Comparison of ENCODE assay signal across 20 mouse cellular contexts in the genomic region with DNA sequence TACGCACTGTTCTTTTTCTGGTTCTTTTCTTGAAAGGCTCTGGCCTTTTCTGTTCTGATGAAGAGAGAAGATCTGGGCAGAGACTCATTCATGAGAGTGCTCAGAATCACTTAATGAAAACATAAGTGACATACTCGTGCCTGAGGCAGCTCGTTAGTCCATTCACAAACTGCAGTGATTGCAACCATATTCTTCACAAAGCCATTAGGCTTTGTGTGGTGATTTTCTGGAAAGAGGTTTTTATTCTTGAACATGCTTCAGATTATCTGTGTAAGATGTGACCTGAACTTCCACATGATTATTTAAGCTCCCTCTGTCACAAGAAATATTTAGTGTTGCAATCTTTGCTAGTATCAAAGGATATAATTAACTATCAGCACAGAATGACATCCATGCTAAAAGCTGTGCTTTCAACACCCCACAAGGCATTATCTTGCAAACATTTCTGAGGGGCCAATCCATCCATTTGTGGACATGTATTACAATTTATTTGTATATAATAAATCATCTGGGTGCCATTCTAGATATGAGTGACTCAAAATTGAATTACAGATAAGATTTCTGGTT.
DNase-seq lines count a peak whose midpoint lies in the region; ATAC-seq and TF ChIP-seq lines count a peak whose summit lies in the region.
"Had no signal": no experiment of that assay in that cellular context is flagged by ENCODE, and none has a peak within 500 bp of the region (broad histone marks: within the 10 kb centered on the region; RNA-seq: fewer than 3 reads in every experiment).

No protein-coding gene starts in this region.

- H3K4me3 ChIP-seq in lung, embryonic 15.5 days, result no peak overlapping the region
- H3K4me3 ChIP-seq in lung, postnatal 0 days (ENCODE audit: low read depth, low read length), result no peak overlapping the region
- no peak overlapping the region for H3K4me3 ChIP-seq in midbrain, embryonic 14.5 days (replicated peaks; ENCODE audit: low read depth, low read length)
- no peak overlapping the region for H3K4me3 ChIP-seq in midbrain, postnatal 0 days (ENCODE audit: low read depth, low read length)
- H3K4me3 ChIP-seq: embryonic facial prominence, embryonic 10.5 days; embryonic facial prominence, embryonic 12.5 days; forebrain, embryonic 13.5 days; forebrain, embryonic 15.5 days had no signal

- H3K36me3 ChIP-seq in lung, embryonic 15.5 days, result no peaks in the 10 kb centered on the region
- H3K36me3 ChIP-seq in lung, postnatal 0 days (ENCODE audit: insufficient read depth, low read length), result no peaks in the 10 kb centered on the region
- H3K36me3 ChIP-seq in midbrain, embryonic 14.5 days (ENCODE audit: control insufficient read depth, insufficient read depth, low read length), result no peaks in the 10 kb centered on the region
- H3K36me3 ChIP-seq in midbrain, postnatal 0 days (ENCODE audit: insufficient read depth, low read length), result no peaks in the 10 kb centered on the region
- H3K36me3 ChIP-seq: embryonic facial prominence, embryonic 10.5 days; embryonic facial prominence, embryonic 12.5 days; forebrain, embryonic 15.5 days had no signal

- no peak for TF ChIP-seq POLR2A in brain, embryonic 14.5 days (IDR thresholded peaks at IDR 0.05; ENCODE audit: borderline replicate concordance, extremely low read depth, insufficient read depth, insufficient read length, poor library complexity, severe bottlenecking)

- H3K27me3 ChIP-seq in lung, embryonic 15.5 days, result no peaks in the 10 kb centered on the region
- H3K27me3 ChIP-seq in lung, postnatal 0 days (replicated peaks; ENCODE audit: insufficient read depth, low read length), result no peaks in the 10 kb centered on the region
- H3K27me3 ChIP-seq in midbrain, embryonic 14.5 days (ENCODE audit: control insufficient read depth, insufficient read depth, low read length), result no peaks in the 10 kb centered on the region
- H3K27me3 ChIP-seq in midbrain, postnatal 0 days (ENCODE audit: insufficient read depth, low read length), result no peaks in the 10 kb centered on the region
- H3K27me3 ChIP-seq: embryonic facial prominence, embryonic 12.5 days; forebrain, embryonic 13.5 days; forebrain, embryonic 15.5 days had no signal

- DNase-seq in lung, postnatal 25 days (ENCODE audit: low spot score), result no peak
- DNase-seq in lung, postnatal 0 days (ENCODE audit: low spot score), result peak; percentile 87
- no peak for DNase-seq in lung, postnatal 36 days
- peak; percentile 15 for DNase-seq in midbrain, embryonic 14.5 days
- DNase-seq in midbrain, postnatal 0 days (ENCODE audit: low spot score), result no peak
- peak; percentile 36 for DNase-seq in brain, embryonic 14.5 days (ENCODE audit: low read depth)
- no peak for DNase-seq in spleen, adult 12 weeks (ENCODE audit: low spot score)
- DNase-seq: adrenal gland, adult 2 months; adrenal gland, postnatal 10 days; adrenal gland, postnatal 25 days; cerebellum, adult 11-12 months; cerebellum, adult 2 months; cerebellum, adult 9-10 months; cerebellum, postnatal 10 days; cerebellum, postnatal 25 days had no signal

- H3K4me1 ChIP-seq in lung, embryonic 15.5 days, result no peaks in the 10 kb centered on the region
- H3K4me1 ChIP-seq in lung, postnatal 0 days (ENCODE audit: insufficient read depth, low read depth, low read length), result no peaks in the 10 kb centered on the region
- H3K4me1 ChIP-seq in midbrain, embryonic 14.5 days (ENCODE audit: control insufficient read depth, insufficient read depth, low read length), result no peaks in the 10 kb centered on the region
- no peaks in the 10 kb centered on the region for H3K4me1 ChIP-seq in midbrain, postnatal 0 days (ENCODE audit: insufficient read depth, low read length)
- H3K4me1 ChIP-seq: embryonic facial prominence, embryonic 10.5 days; embryonic facial prominence, embryonic 12.5 days; forebrain, embryonic 13.5 days; forebrain, embryonic 15.5 days had no signal

- ATAC-seq in lung, embryonic 15.5 days (ENCODE audit: borderline replicate concordance, extremely low read depth, low FRiP score, low TSS enrichment), result peak; percentile 69; the same call in 1 of the 2 replicates
- peak; percentile 93 for ATAC-seq in lung, postnatal 0 days
- ATAC-seq in midbrain, embryonic 14.5 days (ENCODE audit: low FRiP score, low TSS enrichment), result no peak
- ATAC-seq in midbrain, postnatal 0 days (ENCODE audit: low FRiP score), result no peak
- ATAC-seq: forebrain, embryonic 13.5 days; forebrain, embryonic 15.5 days had no signal

- WGBS in lung, embryonic 15.5 days, result 43% methylated on average over 3 of the region's 3 CpGs
- WGBS in lung, postnatal 0 days, result 33% methylated on average over 3 of the region's 3 CpGs
- 73% methylated on average over 3 of the region's 3 CpGs for WGBS in midbrain, embryonic 14.5 days
- WGBS in midbrain, postnatal 0 days, result 72% methylated on average over 3 of the region's 3 CpGs

- no peak for TF ChIP-seq CTCF in lung, postnatal 0 days (IDR thresholded peaks at IDR 0.05)
- TF ChIP-seq CTCF in midbrain, postnatal 0 days (IDR thresholded peaks at IDR 0.05), result no peak
- no peak for TF ChIP-seq CTCF in brain, embryonic 14.5 days (IDR thresholded peaks at IDR 0.05; ENCODE audit: borderline replicate concordance, extremely low read depth, insufficient read depth, insufficient read length)

- no peak overlapping the region for H3K9ac ChIP-seq in lung, embryonic 15.5 days
- no peak overlapping the region for H3K9ac ChIP-seq in lung, postnatal 0 days (replicated peaks; ENCODE audit: low read depth)
- H3K9ac ChIP-seq in midbrain, embryonic 14.5 days (replicated peaks; ENCODE audit: low read length), result no peak overlapping the region
- H3K9ac ChIP-seq in midbrain, postnatal 0 days (replicated peaks; ENCODE audit: low read length, poor library complexity, severe bottlenecking), result no peak overlapping the region
- H3K9ac ChIP-seq: embryonic facial prominence, embryonic 12.5 days; forebrain, embryonic 13.5 days; forebrain, embryonic 15.5 days had no signal

- H3K9me3 ChIP-seq in lung, embryonic 15.5 days, result no peaks in the 10 kb centered on the region
- no peaks in the 10 kb centered on the region for H3K9me3 ChIP-seq in lung, postnatal 0 days (ENCODE audit: low read length)
- H3K9me3 ChIP-seq in midbrain, embryonic 14.5 days (ENCODE audit: control insufficient read depth, low read length), result no peaks in the 10 kb centered on the region
- H3K9me3 ChIP-seq in midbrain, postnatal 0 days (ENCODE audit: low read length), result no peaks in the 10 kb centered on the region
- H3K9me3 ChIP-seq: embryonic facial prominence, embryonic 10.5 days; embryonic facial prominence, embryonic 12.5 days; forebrain, embryonic 13.5 days; forebrain, embryonic 15.5 days had no signal

- H3K27ac ChIP-seq in lung, embryonic 15.5 days, result no peak overlapping the region
- no peak overlapping the region for H3K27ac ChIP-seq in lung, postnatal 0 days (ENCODE audit: low read length)
- H3K27ac ChIP-seq in midbrain, embryonic 14.5 days (replicated peaks; ENCODE audit: low read depth, low read length), result no peak overlapping the region
- H3K27ac ChIP-seq in midbrain, postnatal 0 days (ENCODE audit: low read depth, low read length), result no peak overlapping the region
- H3K27ac ChIP-seq: embryonic facial prominence, embryonic 10.5 days; embryonic facial prominence, embryonic 12.5 days; forebrain, embryonic 13.5 days; forebrain, embryonic 15.5 days had no signal

- peak; percentile 33; the same call in 1 of the 2 replicates for TF ChIP-seq EP300 in lung, postnatal 0 days (IDR thresholded peaks at IDR 0.05)

- no peak overlapping the region for H3K4me2 ChIP-seq in lung, embryonic 15.5 days
- no peak overlapping the region for H3K4me2 ChIP-seq in lung, postnatal 0 days (replicated peaks; ENCODE audit: low read depth, low read length)
- H3K4me2 ChIP-seq in midbrain, embryonic 14.5 days (ENCODE audit: low read length), result no peak overlapping the region
- H3K4me2 ChIP-seq in midbrain, postnatal 0 days (ENCODE audit: low read depth, low read length, poor library complexity, severe bottlenecking), result no peak overlapping the region
- H3K4me2 ChIP-seq: embryonic facial prominence, embryonic 12.5 days; forebrain, embryonic 13.5 days; forebrain, embryonic 15.5 days had no signal

Comparison
In these comparisons a context has a peak if more than half of its experiments do, and no peak if none do; other contexts are left out.
1. DNase-seq: peak in lung, postnatal 0 days (single experiment), midbrain, embryonic 14.5 days (single experiment) and brain, embryonic 14.5 days (single experiment); none in lung, postnatal 25 days (single experiment), lung, postnatal 36 days (single experiment), midbrain, postnatal 0 days (single experiment) and spleen, adult 12 weeks (single experiment).
2. ATAC-seq: peak in lung, embryonic 15.5 days (single experiment) and lung, postnatal 0 days (single experiment); none in midbrain, embryonic 14.5 days (single experiment) and midbrain, postnatal 0 days (single experiment).